Mouse (Mus musculus): ENCODE measurements around the gene Flnb.

Flnb gene

GRCm38 (mm10) chr14:7944349-7945039, 126.7 kb downstream of the Flnb start:
- no peak for DNase-seq (ENCODE audit: low spot score)

- DNase-seq (ENCODE audit: low spot score): no peak
Measured at GRCm38 (mm10) chr14:7945261-7945660, 127.5 kb downstream of the Flnb start.

GRCm38 (mm10) chr14:7951234-7951633, 133.5 kb downstream of the Flnb start:
- no peak for DNase-seq (ENCODE audit: low spot score)

GRCm38 (mm10) chr14:7952610-7953254, 135.0 kb downstream of the Flnb start:
- DNase-seq (ENCODE audit: low spot score): no peak

GRCm38 (mm10) chr14:7954071-7954471, 136.3 kb downstream of the Flnb start:
- DNase-seq (ENCODE audit: low spot score): peak; percentile 44

- DNase-seq (ENCODE audit: low spot score): peak; percentile 48
Measured at GRCm38 (mm10) chr14:7956427-7956826, 138.7 kb downstream of the Flnb start.

- DNase-seq (ENCODE audit: low spot score): no peak
Measured at GRCm38 (mm10) chr14:7957049-7957448, 139.3 kb downstream of the Flnb start, which contains the start of gene Gm45521. Gm45521 (plus strand) TSS chr14:7957288.

GRCm38 (mm10) chr14:7960616-7961015, 142.9 kb downstream of the Flnb start:
- no peak for DNase-seq (ENCODE audit: low spot score)

GRCm38 (mm10) chr14:7961714-7962113, 144.0 kb downstream of the Flnb start:
- no peak for DNase-seq (ENCODE audit: low spot score)

- DNase-seq (ENCODE audit: low spot score): no peak
Measured at GRCm38 (mm10) chr14:7962626-7963025, 144.9 kb downstream of the Flnb start.

GRCm38 (mm10) chr14:7963160-7963559, 145.4 kb downstream of the Flnb start:
- DNase-seq (ENCODE audit: low spot score): no peak

- DNase-seq (ENCODE audit: low spot score): peak; percentile 61
Measured at GRCm38 (mm10) chr14:7964219-7964889, 146.6 kb downstream of the Flnb start.

- DNase-seq (ENCODE audit: low spot score): no peak
Measured at GRCm38 (mm10) chr14:7971889-7972493, 154.2 kb downstream of the Flnb start.

GRCm38 (mm10) chr14:7974643-7975042, 156.9 kb downstream of the Flnb start:
- DNase-seq (ENCODE audit: low spot score): no peak

GRCm38 (mm10) chr14:7975177-7975576, 157.4 kb downstream of the Flnb start:
- no peak for DNase-seq (ENCODE audit: low spot score)

- no peak for DNase-seq (ENCODE audit: low spot score)
Measured at GRCm38 (mm10) chr14:7977471-7977870, 159.7 kb downstream of the Flnb start.

GRCm38 (mm10) chr14:7978183-7978582, 160.4 kb downstream of the Flnb start:
- no peak for DNase-seq (ENCODE audit: low spot score)

- DNase-seq (ENCODE audit: low spot score): no peak
Measured at GRCm38 (mm10) chr14:7981226-7981625, 163.5 kb downstream of the Flnb start.

- DNase-seq (ENCODE audit: low spot score): no peak
Measured at GRCm38 (mm10) chr14:7986913-7987312, 169.2 kb downstream of the Flnb start.

GRCm38 (mm10) chr14:7989371-7989770, 171.6 kb downstream of the Flnb start:
- DNase-seq (ENCODE audit: low spot score): no peak

GRCm38 (mm10) chr14:7989961-7990360, 172.2 kb downstream of the Flnb start:
- DNase-seq (ENCODE audit: low spot score): no peak

GRCm38 (mm10) chr14:7991108-7991776, 173.5 kb downstream of the Flnb start:
- no peak for DNase-seq (ENCODE audit: low spot score)
